ENCODE assay signal across 26 mouse cellular contexts in genomic region chr3:50548568-50548967, GRCm38 (mm10).
"Had no signal": no experiment of that assay in that cellular context is flagged by ENCODE, and none has a peak within 500 bp of the region (broad histone marks: within the 10 kb centered on the region; RNA-seq: fewer than 3 reads in every experiment).

No protein-coding gene starts in this region.

- H3K4me3 ChIP-seq: embryonic facial prominence, embryonic 10.5 days; embryonic facial prominence, embryonic 12.5 days; embryonic facial prominence, embryonic 13.5 days; embryonic facial prominence, embryonic 15.5 days; erythroblast, embryonic 14.5 days; forebrain, embryonic 10.5 days; forebrain, embryonic 12.5 days; forebrain, embryonic 13.5 days; forebrain, embryonic 15.5 days; gastrocnemius, adult 2 months; heart, adult 2 months; heart, embryonic 10.5 days had no signal

- H3K4me1 ChIP-seq: embryonic facial prominence, embryonic 12.5 days; embryonic facial prominence, embryonic 13.5 days; forebrain, embryonic 15.5 days; heart, embryonic 10.5 days had no signal

- H3K27me3 ChIP-seq: embryonic facial prominence, embryonic 12.5 days; embryonic facial prominence, embryonic 13.5 days; embryonic facial prominence, embryonic 15.5 days; forebrain, embryonic 12.5 days; forebrain, embryonic 13.5 days; forebrain, embryonic 15.5 days had no signal

- DNase-seq: cerebellum, postnatal 10 days; cerebellum, postnatal 14 days; cerebellum, postnatal 25 days; cerebellum, postnatal 36 days; embryo, embryonic 11 days; forebrain, postnatal 0 days; gastrocnemius, adult 2 months; gastrocnemius, postnatal 10 days; gastrocnemius, postnatal 14 days; gastrocnemius, postnatal 25 days; gastrocnemius, postnatal 36 days; heart, adult 11 months; heart, adult 18-20 months; heart, adult 2 months had no signal

- H3K4me2 ChIP-seq: embryonic facial prominence, embryonic 12.5 days; embryonic facial prominence, embryonic 13.5 days; embryonic facial prominence, embryonic 15.5 days; forebrain, embryonic 12.5 days; forebrain, embryonic 13.5 days; forebrain, embryonic 15.5 days had no signal

- H3K9me3 ChIP-seq: embryonic facial prominence, embryonic 10.5 days; embryonic facial prominence, embryonic 12.5 days; embryonic facial prominence, embryonic 13.5 days; embryonic facial prominence, embryonic 15.5 days; forebrain, embryonic 10.5 days; forebrain, embryonic 12.5 days; forebrain, embryonic 13.5 days; forebrain, embryonic 15.5 days; heart, embryonic 10.5 days had no signal

- H3K27ac ChIP-seq: embryonic facial prominence, embryonic 10.5 days; embryonic facial prominence, embryonic 12.5 days; embryonic facial prominence, embryonic 13.5 days; embryonic facial prominence, embryonic 15.5 days; forebrain, embryonic 10.5 days; forebrain, embryonic 12.5 days; forebrain, embryonic 13.5 days; forebrain, embryonic 15.5 days; gastrocnemius, adult 2 months; heart, adult 2 months; heart, embryonic 10.5 days had no signal

- ATAC-seq: forebrain, embryonic 13.5 days; forebrain, embryonic 14.5 days; forebrain, embryonic 15.5 days; forebrain, embryonic 16.5 days; forebrain, postnatal 0 days had no signal

- H3K9ac ChIP-seq: embryonic facial prominence, embryonic 12.5 days; embryonic facial prominence, embryonic 13.5 days; embryonic facial prominence, embryonic 15.5 days; forebrain, embryonic 12.5 days; forebrain, embryonic 13.5 days; forebrain, embryonic 15.5 days; forebrain, postnatal 0 days had no signal

- H3K36me3 ChIP-seq: embryonic facial prominence, embryonic 10.5 days; embryonic facial prominence, embryonic 12.5 days; embryonic facial prominence, embryonic 13.5 days; embryonic facial prominence, embryonic 15.5 days; forebrain, embryonic 10.5 days; forebrain, embryonic 12.5 days; forebrain, embryonic 15.5 days; heart, embryonic 10.5 days had no signal
